Mouse (Mus musculus) bone marrow macrophage, adult 2 months (primary cell): ENCODE results near the gene Dock4.

Experiments used
- CTCF ChIP-seq: IDR thresholded peaks from 2 replicates; pipeline ENCODE4 v1.5.1; 2012; ENCODE audit warnings: low read depth, mild to moderate bottlenecking, low read length, moderate library complexity
- POLR2A ChIP-seq: IDR thresholded peaks from 2 replicates; pipeline ENCODE4 v1.6.1; 2012; ENCODE audit warnings: mild to moderate bottlenecking, low read depth, low read length, borderline replicate concordance

DNA sequence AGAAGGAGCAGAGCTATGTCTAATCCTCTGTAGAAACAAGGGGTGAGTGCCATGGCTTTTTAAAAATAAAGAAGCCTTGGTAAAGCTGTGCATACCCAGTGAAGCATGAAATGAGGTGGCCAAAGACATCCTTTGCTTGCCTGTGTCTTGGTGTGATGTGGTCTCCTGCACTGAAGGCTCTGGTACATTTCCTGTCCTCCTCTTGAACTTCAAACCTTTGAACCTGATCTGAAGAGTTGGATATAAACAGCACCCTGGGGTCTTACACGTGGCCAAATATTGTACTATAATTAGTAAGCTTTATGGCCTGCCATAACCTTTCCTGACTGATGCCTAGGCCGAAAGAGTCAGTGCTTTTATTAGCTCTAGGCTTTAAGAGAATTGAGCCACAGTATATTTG, 134.6 kb downstream of the Dock4 start:
- TF ChIP-seq CTCF (no peak), POLR2A (no peak)
